In genomic region chr1:20691336-20691735, GRCm38 (mm10) we compare ENCODE assay signal across 22 mouse cellular contexts. TPM values are rescaled to one million over a fixed set of nuclear protein-coding genes. Genes with fewer than 3 reads are reported as not detected.
"Had no signal": no experiment of that assay in that cellular context is flagged by ENCODE, and none has a peak within 500 bp of the region (broad histone marks: within the 10 kb centered on the region; RNA-seq: fewer than 3 reads in every experiment).

No protein-coding gene starts in this region.

- ATAC-seq: intestine, embryonic 15.5 days; lung, postnatal 0 days had no signal

- H3K4me2 ChIP-seq: intestine, embryonic 15.5 days had no signal

- H3K4me3 ChIP-seq: intestine, embryonic 15.5 days had no signal

- H3K27ac ChIP-seq: intestine, embryonic 15.5 days; liver, embryonic 14.5 days had no signal

- H3K4me1 ChIP-seq: intestine, embryonic 15.5 days had no signal

- H3K9ac ChIP-seq: intestine, embryonic 15.5 days; liver, embryonic 14.5 days had no signal

- DNase-seq: kidney, adult 18-20 months; kidney, postnatal 14 days; left cerebral cortex, postnatal 4 days; lung, adult 2 months; lung, postnatal 36 days; midbrain, embryonic 14.5 days; right cerebral cortex, adult 18-20 months; right cerebral cortex, postnatal 25 days; thymus, adult 18-20 months; thymus, postnatal 14 days had no signal

- H3K36me3 ChIP-seq: intestine, embryonic 15.5 days had no signal

- H3K27me3 ChIP-seq: intestine, embryonic 15.5 days had no signal

- H3K9me3 ChIP-seq: intestine, embryonic 15.5 days had no signal

RNA-seq across cellular contexts. Expression of gene Il17a, which starts 39.4 kb away (rescaled TPM):
- total RNA-seq: layer of hippocampus, adult 8-10 months; layer of hippocampus, postnatal 14 days; left cerebral cortex, adult 18-20 months; left cerebral cortex, postnatal 10 days; left cerebral cortex, postnatal 4 days; liver, adult 2 months; megakaryocyte progenitor cell, adult 5-6 weeks had no signal
- polyA plus RNA-seq: intestine, embryonic 15.5 days; kidney, embryonic 14.5 days; liver, adult 2 months; liver, embryonic 14.5 days; lung, adult 2 months; lung, postnatal 0 days; midbrain, embryonic 14.5 days; neural tube, embryonic 14.5 days; stomach, embryonic 16.5 days had no signal
